Mouse (Mus musculus): ENCODE measurements around the gene Slc28a2. TPM values are rescaled to one million over a fixed set of nuclear protein-coding genes. Genes with fewer than 3 reads are reported as not detected.
"Not testable (repeated sequence)": the region's sequence is repeated elsewhere in the genome, so short reads cannot be mapped to it uniquely, and the experiment has no call there.

The Slc28a2 gene
- polyA plus RNA-seq, 1 experiment from 2014 or later, result not detected

- 78% methylated on average over 1 of the region's 1 CpGs for WGBS
- not testable (repeated sequence) for H3K27me3 ChIP-seq; H3K36me3 ChIP-seq; H3K27ac ChIP-seq; H3K4me3 ChIP-seq (replicated peaks); ATAC-seq; H3K9me3 ChIP-seq; H3K9ac ChIP-seq (replicated peaks); H3K4me1 ChIP-seq (replicated peaks); H3K4me2 ChIP-seq (replicated peaks)
These were observed 57.5 kb downstream of the Slc28a2 start for GRCm38 (mm10) chr2:122483787-122484186.

GRCm38 (mm10) chr2:122484641-122485040 lies 58.4 kb downstream of the Slc28a2 start, which contains the start of gene Gm14085:
TSS of gene Gm14085 (plus strand) at chr2:122484941.
- no peaks in the 10 kb centered on the region for H3K4me1 ChIP-seq (replicated peaks)
- no peak within 1 kb of the TSS for H3K4me3 ChIP-seq (replicated peaks)
- no peak within 1 kb of the TSS for H3K4me2 ChIP-seq (replicated peaks)
- ATAC-seq, result no peak
- H3K9me3 ChIP-seq, result no peaks in the 10 kb centered on the region
- H3K36me3 ChIP-seq, result no peaks in the 10 kb centered on the region
- WGBS, result 88% methylated on average over 1 of the region's 1 CpGs
- no peaks in the 10 kb centered on the region for H3K27me3 ChIP-seq
- no peak within 1 kb of the TSS for H3K9ac ChIP-seq (replicated peaks)
- no peak within 1 kb of the TSS for H3K27ac ChIP-seq

GRCm38 (mm10) chr2:122485654-122486053 lies 59.4 kb downstream of the Slc28a2 start:
- H3K9me3 ChIP-seq; H3K4me1 ChIP-seq (replicated peaks); H3K27me3 ChIP-seq; H3K9ac ChIP-seq (replicated peaks); H3K4me3 ChIP-seq (replicated peaks); H3K4me2 ChIP-seq (replicated peaks); ATAC-seq; H3K27ac ChIP-seq; H3K36me3 ChIP-seq: not testable (repeated sequence)
- 73% methylated on average over 2 of the region's 3 CpGs for WGBS

GRCm38 (mm10) chr2:122486122-122486521 lies 59.8 kb downstream of the Slc28a2 start:
- not testable (repeated sequence) for H3K9ac ChIP-seq (replicated peaks); H3K4me2 ChIP-seq (replicated peaks); H3K27me3 ChIP-seq; H3K4me1 ChIP-seq (replicated peaks); H3K27ac ChIP-seq; ATAC-seq; H3K9me3 ChIP-seq; H3K4me3 ChIP-seq (replicated peaks); H3K36me3 ChIP-seq

- Histone ChIP-seq H3K4me1 (replicated peaks) (no peaks in the 10 kb centered on the region), H3K9ac (replicated peaks) (no peak overlapping the region), H3K36me3 (no peaks in the 10 kb centered on the region), H3K9me3 (no peaks in the 10 kb centered on the region), H3K4me3 (replicated peaks) (no peak overlapping the region), H3K27ac (no peak overlapping the region), H3K27me3 (no peaks in the 10 kb centered on the region), H3K4me2 (replicated peaks) (no peak overlapping the region)
- 90% methylated on average over 2 of the region's 2 CpGs for WGBS
- no peak for ATAC-seq
These were observed 60.4 kb downstream of the Slc28a2 start for GRCm38 (mm10) chr2:122486674-122487073.

Other genes with a start within 250 kb of the Slc28a2 start
- not detected in 2 replicates for gene Patl2, start 240.3 kb upstream of the Slc28a2 start, polyA plus RNA-seq (2015; fragmentation: Nextera tagmentation; extraction: Ambion mirVana)
- not detected in 2 replicates for gene Terb2, start 240.2 kb upstream of the Slc28a2 start, polyA plus RNA-seq (2015; fragmentation: Nextera tagmentation; extraction: Ambion mirVana)
- 18.2 and 20.0 TPM in 2 replicates for gene Sord, start 191.7 kb upstream of the Slc28a2 start, polyA plus RNA-seq (2015; fragmentation: Nextera tagmentation; extraction: Ambion mirVana)
- 0.04 TPM in 1 of 2 replicates, not detected in the other for gene Duox2, start 128.0 kb upstream of the Slc28a2 start, polyA plus RNA-seq (2015; fragmentation: Nextera tagmentation; extraction: Ambion mirVana)
- gene Duoxa2, start 127.6 kb upstream of the Slc28a2 start, polyA plus RNA-seq (2015; fragmentation: Nextera tagmentation; extraction: Ambion mirVana), result not detected in 2 replicates
- 0.20 and 0.39 TPM in 2 replicates for gene Duoxa1, start 112.7 kb upstream of the Slc28a2 start, polyA plus RNA-seq (2015; fragmentation: Nextera tagmentation; extraction: Ambion mirVana)
- gene Duox1, start 110.8 kb upstream of the Slc28a2 start, polyA plus RNA-seq (2015; fragmentation: Nextera tagmentation; extraction: Ambion mirVana), result 0.13 and 0.15 TPM in 2 replicates
- gene Shf, start 57.3 kb upstream of the Slc28a2 start, polyA plus RNA-seq (2015; fragmentation: Nextera tagmentation; extraction: Ambion mirVana), result 7.1 and 10.2 TPM in 2 replicates
- not detected in 2 replicates for gene Gm14085, start 58.5 kb downstream of the Slc28a2 start, polyA plus RNA-seq (2015; fragmentation: Nextera tagmentation; extraction: Ambion mirVana)
- gene Gatm, start 184.8 kb downstream of the Slc28a2 start, polyA plus RNA-seq (2015; fragmentation: Nextera tagmentation; extraction: Ambion mirVana), result 21.8 and 25.7 TPM in 2 replicates
- 0.62 TPM in 1 of 2 replicates, not detected in the other for gene AA467197, start 210.5 kb downstream of the Slc28a2 start, polyA plus RNA-seq (2015; fragmentation: Nextera tagmentation; extraction: Ambion mirVana)